Mouse (Mus musculus): ENCODE measurements around the gene Acap2. TPM values are rescaled to one million over a fixed set of nuclear protein-coding genes. Genes with fewer than 3 reads are reported as not detected.

Acap2 gene
- total and polyA plus RNA-seq, 3 experiments, result 17.2 to 19.1 TPM; not detected in 1

- peaks cover 22% of the 10 kb centered on the region for H3K79me2 ChIP-seq (ENCODE audit: control insufficient read depth, insufficient read depth, low read length, poor library complexity)
- H3K36me3 ChIP-seq (ENCODE audit: control insufficient read depth in 1 of 2, insufficient read depth in 2 of 2, low read length in 2 of 2), result peaks cover 0 to 5% of the 10 kb centered on the region in 2 experiments; a peak in 1 of 4 replicates
- H3K27ac ChIP-seq (ENCODE audit: control insufficient read depth, low read depth, low read length), result no peak overlapping the region
- TF ChIP-seq CHD1 (IDR thresholded peaks at IDR 0.05; ENCODE audit: low read depth, low read length) (no peak), RAD21 (IDR thresholded peaks at IDR 0.05; ENCODE audit: low read depth, low read length) (no peak), UBTF (IDR thresholded peaks at IDR 0.05; ENCODE audit: borderline replicate concordance, insufficient read depth, low read depth, low read length) (no peak), POLR2A (IDR thresholded peaks at IDR 0.05; ENCODE audit: control insufficient read depth in 1 of 2, insufficient read depth in 1 of 2, low read depth in 1 of 2, low read length in 2 of 2, poor library complexity in 1 of 2) (no peak), CHD2 (IDR thresholded peaks at IDR 0.05; ENCODE audit: low read length) (no peak), USF1 (IDR thresholded peaks at IDR 0.05; ENCODE audit: low read depth, low read length) (no peak), ETS1 (IDR thresholded peaks at IDR 0.05; ENCODE audit: low read depth, low read length) (no peak), TCF12 (IDR thresholded peaks at IDR 0.05; ENCODE audit: low read depth, low read length) (no peak), RCOR1 (IDR thresholded peaks at IDR 0.05; ENCODE audit: low read depth, low read length) (no peak), NRF1 (IDR thresholded peaks at IDR 0.05; ENCODE audit: insufficient read depth, low read depth, low read length, poor library complexity, severe bottlenecking) (no peak), EP300 (IDR thresholded peaks at IDR 0.05; ENCODE audit: low read depth in 1 of 2, low read length in 2 of 2) (no peak), MAZ (IDR thresholded peaks at IDR 0.05; ENCODE audit: low read depth, low read length) (no peak), TAL1 (IDR thresholded peaks at IDR 0.05; ENCODE audit: low read length) (no peak), MXI1 (IDR thresholded peaks at IDR 0.05; ENCODE audit: low read depth, low read length) (no peak), E2F4 (IDR thresholded peaks at IDR 0.05; ENCODE audit: borderline replicate concordance, low read depth, low read length) (no peak), BHLHE40 (IDR thresholded peaks at IDR 0.05; ENCODE audit: borderline replicate concordance, low read depth, low read length) (no peak)
- H3K9me3 ChIP-seq (replicated peaks; ENCODE audit: insufficient read depth, low read length), result no peaks in the 10 kb centered on the region
- H3K27me3 ChIP-seq (ENCODE audit: control insufficient read depth in 1 of 2, insufficient read depth in 2 of 2, low read length in 2 of 2), result no peaks in the 10 kb centered on the region
- no peak overlapping the region for H3K9ac ChIP-seq (ENCODE audit: control insufficient read depth, low read depth, low read length, poor library complexity, severe bottlenecking)
- no peak overlapping the region for H3K4me3 ChIP-seq (ENCODE audit: control insufficient read depth in 1 of 2, insufficient read depth in 1 of 2, low read depth in 2 of 2, low read length in 2 of 2)
- no peak for DNase-seq (ENCODE audit: low read depth, low spot score)
- H3K4me1 ChIP-seq (ENCODE audit: control insufficient read depth in 1 of 2, insufficient read depth in 2 of 2, low read length in 2 of 2), result peaks cover 0 to 5% of the 10 kb centered on the region in 2 experiments; a peak in 1 of 4 replicates
These were observed 21.7 kb downstream of the Acap2 start for GRCm38 (mm10) chr16:31179384-31179783.

- peaks cover 0 to 5% of the 10 kb centered on the region in 2 experiments; a peak in 1 of 4 replicates for H3K36me3 ChIP-seq (ENCODE audit: control insufficient read depth in 1 of 2, insufficient read depth in 2 of 2, low read length in 2 of 2)
- TF ChIP-seq JUND (IDR thresholded peaks at IDR 0.05; ENCODE audit: low read depth, low read length) (no peak), NELFE (IDR thresholded peaks at IDR 0.05; ENCODE audit: low read depth, low read length) (no peak), ZC3H11A (IDR thresholded peaks at IDR 0.05; ENCODE audit: low read depth, low read length) (no peak), MYB (IDR thresholded peaks at IDR 0.05; ENCODE audit: low read depth, low read length) (no peak), EP300 (IDR thresholded peaks at IDR 0.05; ENCODE audit: low read depth in 1 of 2, low read length in 2 of 2) (no peak), RAD21 (IDR thresholded peaks at IDR 0.05; ENCODE audit: low read depth, low read length) (no peak), BHLHE40 (IDR thresholded peaks at IDR 0.05; ENCODE audit: borderline replicate concordance, low read depth, low read length) (no peak), MXI1 (IDR thresholded peaks at IDR 0.05; ENCODE audit: low read depth, low read length) (no peak), MAX (IDR thresholded peaks at IDR 0.05; ENCODE audit: low read length) (no peak), MEF2A (IDR thresholded peaks at IDR 0.05; ENCODE audit: extremely low read depth, insufficient replicate concordance, low read depth, low read length, poor library complexity, severe bottlenecking) (no peak), GATA1 (IDR thresholded peaks at IDR 0.05; ENCODE audit: low read depth, low read length) (no peak), SMC3 (IDR thresholded peaks at IDR 0.05; ENCODE audit: low read depth, low read length) (no peak), GABPA (IDR thresholded peaks at IDR 0.05; ENCODE audit: low read depth, low read length) (no peak)
- no peak overlapping the region for H3K27ac ChIP-seq (ENCODE audit: control insufficient read depth, low read depth, low read length)
- no peaks in the 10 kb centered on the region for H3K27me3 ChIP-seq (ENCODE audit: control insufficient read depth in 1 of 2, insufficient read depth in 2 of 2, low read length in 2 of 2)
- peaks cover 0 to 5% of the 10 kb centered on the region in 2 experiments; a peak in 1 of 4 replicates for H3K4me1 ChIP-seq (ENCODE audit: control insufficient read depth in 1 of 2, insufficient read depth in 2 of 2, low read length in 2 of 2)
- DNase-seq (ENCODE audit: low read depth, low spot score), result no peak
- peaks cover 20% of the 10 kb centered on the region for H3K79me2 ChIP-seq (ENCODE audit: control insufficient read depth, insufficient read depth, low read length, poor library complexity)
- H3K9me3 ChIP-seq (replicated peaks; ENCODE audit: insufficient read depth, low read length), result no peaks in the 10 kb centered on the region
- no peak overlapping the region for H3K9ac ChIP-seq (ENCODE audit: control insufficient read depth, low read depth, low read length, poor library complexity, severe bottlenecking)
- no peak overlapping the region for H3K4me3 ChIP-seq (ENCODE audit: control insufficient read depth in 1 of 2, insufficient read depth in 1 of 2, low read depth in 2 of 2, low read length in 2 of 2)
These were observed 26.0 kb downstream of the Acap2 start for GRCm38 (mm10) chr16:31174880-31175638.
